Mouse (Mus musculus) small intestine, adult 2 months (tissue): ENCODE measurements around the gene Upk3bl.

ENCODE experiments used
- CTCF ChIP-seq: fragments of 200-500 bp; IDR thresholded peaks from 2 replicates; pipeline ENCODE4 v1.5.1; 2012; ENCODE audit warnings: low read depth, mild to moderate bottlenecking, control low read depth, inconsistent platforms, low read length, moderate library complexity, mixed read lengths; ENCODE audit not compliant: insufficient replicate concordance, insufficient read length; ENCODE audit errors: extremely low read depth
- POLR2A ChIP-seq: fragments of 200-500 bp; IDR thresholded peaks from 2 replicates; pipeline ENCODE4 v1.6.1; 2012; ENCODE audit warnings: low read depth, mild to moderate bottlenecking, control low read depth, inconsistent platforms, low read length, moderate library complexity

DNA sequence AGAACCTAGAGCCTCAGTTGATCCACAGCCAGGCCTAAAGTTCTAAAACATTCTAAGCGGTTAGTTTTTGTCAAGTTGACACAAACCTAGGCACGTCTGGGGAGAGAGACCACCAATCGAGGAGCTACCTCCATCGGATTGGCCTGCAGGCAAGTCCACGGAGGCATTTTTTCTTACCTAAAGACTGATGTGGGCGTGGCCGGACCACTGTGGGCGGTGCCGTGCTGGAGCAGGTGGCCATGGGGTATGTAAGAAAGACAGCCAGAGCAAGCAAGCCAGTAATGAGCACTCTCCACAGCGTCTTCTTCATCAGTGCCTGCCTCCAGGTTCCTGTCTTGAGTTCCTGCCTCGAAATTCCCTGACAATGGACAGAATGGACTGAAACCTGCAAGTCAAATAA, 19.2 kb downstream of the Upk3bl start:
- TF ChIP-seq POLR2A, result no peak
- TF ChIP-seq CTCF, result no peak
